Mouse (Mus musculus): ENCODE data around the gene Slc4a2. TPM values are rescaled to one million over a fixed set of nuclear protein-coding genes. Genes with fewer than 3 reads are reported as not detected.

Slc4a2 gene
- total RNA-seq (2021) = 10 to 100 TPM; 17.9 to 19.9 TPM
- long read RNA-seq, experiment 1, full-length matches to known transcripts = 45 of 54 reads
- long read RNA-seq, experiment 1, partial matches to known transcripts = 8 of 54 reads
- long read RNA-seq, experiment 1, other reads (novel, unspliced or antisense) = 1 of 54 reads
- long read RNA-seq, experiment 2, full-length matches to known transcripts = 13 of 23 reads
- long read RNA-seq, experiment 2, partial matches to known transcripts = 4 of 23 reads
- long read RNA-seq, experiment 2, other reads (novel, unspliced or antisense) = 6 of 23 reads

- peak; percentile 99 for DNase-seq
Observed at GRCm38 (mm10) chr5:24423129-24424003, at the start of gene Slc4a2, which contains the start of gene Cdk5. Gene Slc4a2, plus strand, starts transcription at chr5:24423837. Gene Cdk5, minus strand, starts transcription at chr5:24423530.

- no peak for DNase-seq
Observed at GRCm38 (mm10) chr5:24374216-24374615, 49.4 kb upstream of the Slc4a2 start.

- DNase-seq = no peak
Observed at GRCm38 (mm10) chr5:24374666-24375328, 48.8 kb upstream of the Slc4a2 start.

- DNase-seq = no peak
Observed at GRCm38 (mm10) chr5:24378700-24379099, 44.9 kb upstream of the Slc4a2 start.

- no peak for DNase-seq
Observed at GRCm38 (mm10) chr5:24379501-24379900, 44.1 kb upstream of the Slc4a2 start.

GRCm38 (mm10) chr5:24380499-24380898 is 43.1 kb upstream of the Slc4a2 start:
- no peak for DNase-seq

- DNase-seq = no peak
Observed at GRCm38 (mm10) chr5:24381486-24381885, 42.2 kb upstream of the Slc4a2 start.

GRCm38 (mm10) chr5:24381988-24382387 is 41.6 kb upstream of the Slc4a2 start:
- DNase-seq = no peak

- DNase-seq = peak; percentile 80
Observed at GRCm38 (mm10) chr5:24383026-24383859, 40.4 kb upstream of the Slc4a2 start.

- DNase-seq = peak; percentile 46
Observed at GRCm38 (mm10) chr5:24384407-24384806, 39.2 kb upstream of the Slc4a2 start.

GRCm38 (mm10) chr5:24385374-24385773 is 38.3 kb upstream of the Slc4a2 start:
- no peak for DNase-seq

GRCm38 (mm10) chr5:24385887-24386550 is 37.6 kb upstream of the Slc4a2 start:
- no peak for DNase-seq

GRCm38 (mm10) chr5:24387264-24388241 is 36.1 kb upstream of the Slc4a2 start:
- DNase-seq = peak; percentile 67

- DNase-seq = no peak
Observed at GRCm38 (mm10) chr5:24388246-24388915, 35.3 kb upstream of the Slc4a2 start.

- DNase-seq = no peak
Observed at GRCm38 (mm10) chr5:24389011-24389657, 34.5 kb upstream of the Slc4a2 start.

- DNase-seq = no peak
Observed at GRCm38 (mm10) chr5:24389658-24390020, 34.0 kb upstream of the Slc4a2 start.

- no peak for DNase-seq
Observed at GRCm38 (mm10) chr5:24391864-24392263, 31.8 kb upstream of the Slc4a2 start, which contains the start of gene Atg9b. Gene Atg9b, minus strand, starts transcription at chr5:24392143.

GRCm38 (mm10) chr5:24392724-24393123 is 30.9 kb upstream of the Slc4a2 start:
- no peak for DNase-seq
